Mouse (Mus musculus) telencephalon, adult 2 months (tissue): ENCODE data around the gene Krtap10-10.
"Not testable (repeated sequence)": the region's sequence is repeated elsewhere in the genome, so short reads cannot be mapped to it uniquely, and the experiment has no call there.

Source experiments
- DNase-seq: peaks from one replicate; pipeline ENCODE4 v3.0.0-alpha.2; 2011; ENCODE audit warnings: low read depth, low spot score

Gene Krtap10-10

GRCm38 (mm10) chr10:77835647-77836046 is at the start of gene Krtap10-10:
Gene Krtap10-10, plus strand, starts transcription at chr10:77835947.
- DNase-seq, result peak; percentile 9

DNA sequence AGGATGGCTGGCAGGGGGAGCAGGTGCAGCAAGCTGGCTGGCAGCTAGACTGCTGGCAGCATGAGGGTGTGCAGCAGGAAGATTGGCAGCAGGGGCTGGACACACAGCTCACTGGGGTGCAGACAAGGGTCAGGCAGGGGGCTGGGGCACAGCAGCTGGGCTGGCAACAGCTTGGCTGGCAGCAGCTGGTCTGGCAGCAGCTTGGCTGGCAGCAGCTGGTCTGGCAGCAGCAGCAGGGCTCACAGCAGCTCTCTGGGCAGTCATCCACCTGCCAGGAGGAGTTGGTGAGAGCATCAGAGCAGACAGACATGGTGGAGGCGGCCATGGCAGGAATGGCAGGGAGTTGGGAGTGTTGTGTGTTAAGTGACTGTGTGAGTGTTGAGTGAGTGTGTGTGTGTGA is 47.9 kb upstream of the Krtap10-10 start, which contains the start of gene Gm7137:
Gm7137 (minus strand) TSS at position 325 of the 400 bp plus-strand sequence.
- not testable (repeated sequence) for DNase-seq

DNA sequence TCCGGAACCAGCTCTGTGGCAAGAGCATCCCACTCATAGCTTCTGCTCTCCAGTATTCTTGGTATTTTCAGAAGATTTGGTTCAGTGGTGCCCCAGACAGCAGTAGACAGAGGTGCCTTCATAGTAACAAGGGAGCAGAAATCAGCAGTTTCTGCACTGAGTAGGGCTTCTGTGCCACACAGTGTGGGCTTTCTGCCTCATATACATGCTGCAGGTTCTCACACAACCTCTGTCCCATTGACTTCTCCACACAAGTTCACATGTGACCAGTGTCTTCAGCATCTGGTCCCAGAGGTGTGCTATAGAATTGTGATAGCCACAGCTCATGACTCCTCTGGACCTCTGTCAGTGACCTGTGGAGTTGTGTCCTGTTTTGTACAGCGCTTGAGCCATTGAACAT is 47.1 kb upstream of the Krtap10-10 start:
- DNase-seq, result no peak

DNA sequence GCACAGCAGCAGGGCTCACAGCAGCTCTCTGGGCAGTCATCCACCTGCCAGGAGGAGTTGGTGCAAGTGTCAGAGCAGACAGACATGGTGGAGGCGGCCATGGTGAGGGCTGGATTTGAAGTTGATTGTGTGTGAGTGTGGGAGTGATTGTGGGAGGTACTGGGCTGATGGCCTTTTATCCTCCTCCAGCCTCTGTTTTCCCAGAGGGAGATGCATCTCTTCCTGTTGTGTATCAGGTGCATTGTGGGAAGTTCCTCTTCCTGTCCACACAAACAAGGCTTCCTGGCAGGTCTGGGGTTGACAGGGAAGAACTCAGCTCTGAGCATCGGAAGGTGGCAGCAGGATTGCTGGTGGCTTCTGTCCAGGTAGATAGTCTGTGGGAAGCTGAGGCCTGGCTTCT is 40.8 kb upstream of the Krtap10-10 start, which contains the start of gene Gm9639:
Gm9639 (minus strand) TSS at position 101 of the 400 bp plus-strand sequence.
- no peak for DNase-seq

- no peak for DNase-seq
Observed at GRCm38 (mm10) chr10:77797677-77798076, 38.1 kb upstream of the Krtap10-10 start.

- not testable (repeated sequence) for DNase-seq
Observed at GRCm38 (mm10) chr10:77798164-77798920, 37.4 kb upstream of the Krtap10-10 start.

- no peak for DNase-seq
Observed at GRCm38 (mm10) chr10:77798921-77799508, 36.7 kb upstream of the Krtap10-10 start, which contains the start of gene Gm19668. Gene Gm19668, minus strand, starts transcription at chr10:77799133.

GRCm38 (mm10) chr10:77804095-77804494 is 31.7 kb upstream of the Krtap10-10 start:
- no peak for DNase-seq

DNA sequence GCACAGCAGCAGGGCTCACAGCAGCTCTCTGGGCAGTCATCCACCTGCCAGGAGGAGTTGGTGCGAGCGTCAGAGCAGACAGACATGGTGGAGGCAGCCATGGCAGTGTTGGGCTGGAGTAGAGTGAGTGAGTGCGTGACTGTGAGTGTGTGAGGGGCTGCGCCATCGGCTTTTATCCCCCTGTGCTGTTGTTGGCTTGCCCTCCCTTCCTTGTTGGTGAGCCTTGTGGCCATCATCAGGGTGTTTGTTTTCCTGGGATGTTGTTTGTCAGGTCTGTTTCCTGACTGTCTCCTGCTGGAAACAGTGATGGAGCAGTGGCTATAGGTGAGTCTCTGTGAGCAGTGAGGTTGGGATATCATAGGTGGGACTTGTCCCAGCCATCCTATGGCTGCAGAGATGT is 24.0 kb upstream of the Krtap10-10 start, which contains the start of gene Gm9507:
Gm9507 (minus strand) TSS at position 101 of the 400 bp plus-strand sequence.
- DNase-seq, result no peak

GRCm38 (mm10) chr10:77814382-77814781 is 21.4 kb upstream of the Krtap10-10 start, which contains the start of gene Gm2696:
Gene Gm2696, plus strand, starts transcription at chr10:77814682.
- no peak for DNase-seq

- no peak for DNase-seq
Observed at GRCm38 (mm10) chr10:77815514-77815913, 20.2 kb upstream of the Krtap10-10 start.

GRCm38 (mm10) chr10:77818523-77818922 is 17.2 kb upstream of the Krtap10-10 start:
- DNase-seq, result no peak

- no peak for DNase-seq
Observed at GRCm38 (mm10) chr10:77819203-77819602, 16.5 kb upstream of the Krtap10-10 start.

DNA sequence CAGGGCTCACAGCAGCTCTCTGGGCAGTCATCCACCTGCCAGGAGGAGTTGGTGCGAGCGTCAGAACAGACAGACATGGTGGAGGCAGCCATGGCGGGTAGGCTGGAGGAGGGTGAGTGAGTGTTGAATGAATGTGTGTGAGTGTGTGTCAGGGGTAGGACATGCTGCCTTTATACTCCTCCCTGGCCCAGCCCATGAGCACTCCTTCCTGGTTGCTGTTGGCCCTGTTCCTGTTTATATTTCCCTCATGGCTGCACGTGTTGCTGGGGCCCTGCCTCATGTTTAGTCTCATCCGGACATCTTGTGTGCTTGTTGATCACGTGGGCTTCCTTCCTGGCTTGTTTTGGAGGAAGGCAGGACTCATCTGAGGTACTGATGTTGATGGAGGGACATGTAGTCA is 8.8 kb upstream of the Krtap10-10 start, which contains the start of gene Krtap10-4:
Krtap10-4 (minus strand) TSS at position 145 of the 400 bp plus-strand sequence.
- DNase-seq, result no peak

DNA sequence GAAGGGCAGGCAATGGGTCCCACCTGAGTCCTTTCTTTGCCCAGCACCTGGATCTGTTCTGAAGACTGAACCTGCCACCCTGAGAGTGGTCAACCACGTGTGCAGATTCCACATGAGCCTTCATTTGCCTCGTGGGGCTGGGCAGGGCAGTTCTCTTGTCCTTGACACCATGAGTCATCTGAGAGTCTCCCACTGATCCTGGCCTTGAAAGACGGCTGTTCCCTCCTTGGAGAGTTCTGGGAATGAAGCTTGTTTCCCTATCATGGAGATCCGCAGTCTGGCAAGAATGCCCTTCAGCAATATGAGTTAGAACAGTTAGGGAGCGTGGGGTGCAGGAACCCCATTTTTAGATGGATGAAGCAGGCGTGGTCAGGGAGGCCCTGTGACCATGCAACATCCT is 3.3 kb downstream of the Krtap10-10 start:
- DNase-seq, result no peak

- no peak for DNase-seq
Observed at GRCm38 (mm10) chr10:77846503-77846902, 10.8 kb downstream of the Krtap10-10 start, which contains the start of gene Gm36176. Gene Gm36176, plus strand, starts transcription at chr10:77846803.

DNA sequence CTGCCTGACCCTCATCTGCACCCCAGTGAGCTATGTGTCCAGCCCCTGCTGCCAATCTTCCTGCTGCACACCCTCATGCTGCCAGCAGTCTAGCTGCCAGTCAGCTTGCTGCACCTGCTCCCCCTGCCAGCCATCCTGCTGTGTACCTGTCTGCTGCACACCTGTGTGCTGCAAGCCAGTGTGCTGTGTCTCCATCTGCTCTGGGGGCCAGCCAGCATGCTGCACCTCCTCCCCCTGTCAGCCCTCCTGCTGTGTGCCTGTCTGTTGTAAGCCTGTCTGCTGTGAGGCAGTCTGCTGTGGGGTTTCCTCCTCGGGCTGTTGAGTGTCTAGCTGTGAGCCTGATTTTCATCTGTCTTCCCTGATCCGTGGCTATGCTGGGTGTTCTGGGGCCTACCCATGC is 11.2 kb downstream of the Krtap10-10 start:
- DNase-seq, result no peak

GRCm38 (mm10) chr10:77847538-77847937 is 11.8 kb downstream of the Krtap10-10 start:
- no peak for DNase-seq

GRCm38 (mm10) chr10:77852559-77852958 is 16.8 kb downstream of the Krtap10-10 start, which contains the start of gene Gm10318:
Gene Gm10318, plus strand, starts transcription at chr10:77852859.
- no peak for DNase-seq

DNA sequence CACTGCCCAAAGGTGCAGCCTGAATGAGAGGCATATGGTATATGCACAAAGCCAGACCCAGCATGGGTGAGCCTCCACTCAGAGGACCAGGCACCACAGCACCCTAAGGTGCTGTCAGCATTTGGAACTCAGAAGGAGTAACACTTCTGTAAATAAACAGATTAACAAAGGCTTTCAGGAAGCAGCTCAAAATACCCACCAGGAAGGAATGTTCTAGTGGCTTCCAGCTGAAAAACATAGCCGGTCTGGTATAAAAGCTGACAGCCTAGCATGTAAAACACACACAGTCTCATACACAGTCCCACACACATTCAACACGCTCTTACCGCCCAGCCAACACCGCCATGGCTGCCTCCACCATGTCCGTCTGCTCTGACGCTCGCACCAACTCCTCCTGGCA is 25.9 kb downstream of the Krtap10-10 start, which contains the start of gene Gm3285:
Gm3285 (plus strand) TSS at position 301 of the 400 bp plus-strand sequence.
- DNase-seq, result no peak

DNA sequence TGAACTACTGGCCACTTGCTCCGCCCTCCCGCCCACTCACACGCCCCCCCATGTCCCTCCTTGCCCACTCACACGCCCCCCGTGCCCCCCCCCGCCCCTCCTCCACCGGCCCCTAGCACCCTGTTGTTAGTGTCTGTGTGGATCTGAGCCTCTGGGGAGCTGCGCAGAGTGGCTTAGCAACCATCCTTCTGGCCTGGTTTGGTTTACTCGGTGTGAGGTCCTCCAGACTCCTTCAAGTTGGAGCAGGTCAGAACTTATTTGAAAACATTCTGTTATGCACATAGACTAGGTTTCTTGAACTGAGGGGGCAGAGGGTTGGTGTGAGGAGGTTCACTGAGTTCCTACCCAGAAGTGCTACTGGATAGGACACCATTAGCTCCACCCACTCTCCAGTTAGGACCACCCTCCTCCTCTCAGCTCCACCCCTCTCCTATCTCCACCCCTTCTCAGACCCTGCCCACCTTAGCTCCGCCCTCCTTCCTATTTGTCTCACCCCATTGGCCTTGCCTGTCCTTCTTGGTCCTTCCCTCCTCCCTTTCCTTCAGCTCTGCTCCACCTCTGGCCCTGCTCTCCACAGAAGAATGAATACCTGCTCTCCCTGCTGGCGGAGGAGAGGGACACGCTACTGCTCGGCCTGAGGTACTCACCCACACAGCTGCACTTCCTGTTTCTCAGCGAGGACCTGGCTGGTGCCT is 28.5 kb downstream of the Krtap10-10 start:
- no peak for DNase-seq

- no peak for DNase-seq
Observed at GRCm38 (mm10) chr10:77864762-77865143, 29.0 kb downstream of the Krtap10-10 start.
